Comparison of ENCODE assay signal across 21 mouse cellular contexts in the genomic region with DNA sequence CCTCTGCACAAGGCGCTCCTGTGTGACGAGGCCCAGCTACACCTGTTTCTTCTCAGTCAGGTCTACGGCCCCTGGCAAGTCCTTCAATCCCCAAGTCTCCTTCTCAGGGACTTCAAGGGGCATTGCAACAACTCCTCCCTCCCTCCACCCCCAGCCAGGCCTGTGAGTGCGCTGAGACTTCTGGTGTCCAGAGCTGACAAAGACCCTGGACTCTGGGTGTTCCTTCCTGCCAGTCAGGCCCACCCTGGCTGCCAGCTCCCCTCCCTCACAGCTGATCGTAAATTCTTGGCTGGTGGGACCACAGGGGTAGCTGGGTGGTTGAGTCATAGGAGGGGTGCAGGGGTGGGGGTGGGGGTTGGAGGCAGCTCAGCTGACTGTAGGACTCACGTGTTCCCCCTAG. TPM values are rescaled to one million over a fixed set of nuclear protein-coding genes. Genes with fewer than 3 reads are reported as not detected.
DNase-seq lines count a peak whose midpoint lies in the region; ATAC-seq lines count a peak whose summit lies in the region.
"Had no signal": no experiment of that assay in that cellular context is flagged by ENCODE, and none has a peak within 500 bp of the region (broad histone marks: within the 10 kb centered on the region; RNA-seq: fewer than 3 reads in every experiment).

No protein-coding gene starts in this region.

- H3K4me3 ChIP-seq in forebrain, embryonic 11.5 days (ENCODE audit: low read depth, low read length) = no peak overlapping the region
- no peak overlapping the region for H3K4me3 ChIP-seq in forebrain, embryonic 16.5 days (replicated peaks; ENCODE audit: low read length)
- no peak overlapping the region for H3K4me3 ChIP-seq in kidney, embryonic 15.5 days (replicated peaks)
- no peak overlapping the region for H3K4me3 ChIP-seq in midbrain, embryonic 16.5 days (ENCODE audit: low read depth, low read length)
- H3K4me3 ChIP-seq in midbrain, embryonic 15.5 days = no peak overlapping the region
- H3K4me3 ChIP-seq: forebrain, embryonic 15.5 days; hindbrain, embryonic 15.5 days; neural tube, embryonic 13.5 days had no signal

- WGBS in forebrain, embryonic 11.5 days = 60% methylated on average over 6 of the region's 6 CpGs
- 53% methylated on average over 6 of the region's 6 CpGs for WGBS in forebrain, embryonic 16.5 days
- WGBS in kidney, embryonic 15.5 days = 39% methylated on average over 6 of the region's 6 CpGs
- WGBS in midbrain, embryonic 16.5 days = 67% methylated on average over 6 of the region's 6 CpGs
- WGBS in midbrain, embryonic 15.5 days = 65% methylated on average over 6 of the region's 6 CpGs

- no peak for DNase-seq in forebrain, embryonic 11.5 days (ENCODE audit: low spot score)
- DNase-seq in kidney, adult 8-10 months = no peak
- no peak for DNase-seq in adrenal gland, adult 2 months
- DNase-seq in gastrocnemius, postnatal 14 days = no peak
- DNase-seq: adrenal gland, adult 8-10 months; cerebellum, postnatal 10 days; kidney, adult 9 months; layer of hippocampus, postnatal 36 days; left cerebral cortex, postnatal 4 days; right cerebral cortex, postnatal 14 days; thymus, postnatal 14 days had no signal

- peak overlapping the region; percentile 23; the same call in 1 of the 2 replicates for H3K9ac ChIP-seq in forebrain, embryonic 11.5 days (ENCODE audit: low read length)
- no peak overlapping the region for H3K9ac ChIP-seq in forebrain, embryonic 16.5 days (replicated peaks; ENCODE audit: low read depth, low read length)
- no peak overlapping the region for H3K9ac ChIP-seq in kidney, embryonic 15.5 days
- H3K9ac ChIP-seq in midbrain, embryonic 16.5 days (ENCODE audit: low read depth, low read length) = 0 out of 2 replicates have a peak overlapping the region, but pooled peaks have one; percentile 30
- H3K9ac ChIP-seq in midbrain, embryonic 15.5 days = no peak overlapping the region
- H3K9ac ChIP-seq: forebrain, embryonic 15.5 days; hindbrain, embryonic 15.5 days; neural tube, embryonic 13.5 days had no signal

- 0 out of 2 replicates have a peak, but pooled peaks cover 4% of the 10 kb centered on the region for H3K4me1 ChIP-seq in forebrain, embryonic 11.5 days (replicated peaks; ENCODE audit: control insufficient read depth, insufficient read depth, low read length)
- H3K4me1 ChIP-seq in forebrain, embryonic 16.5 days (replicated peaks; ENCODE audit: control insufficient read depth, insufficient read depth, low read length) = peaks cover 6% of the 10 kb centered on the region
- peaks cover 14% of the 10 kb centered on the region for H3K4me1 ChIP-seq in kidney, embryonic 15.5 days
- peaks cover 8% of the 10 kb centered on the region for H3K4me1 ChIP-seq in midbrain, embryonic 16.5 days (ENCODE audit: control insufficient read depth, insufficient read depth, low read length)
- peaks cover 12% of the 10 kb centered on the region for H3K4me1 ChIP-seq in midbrain, embryonic 15.5 days

- no peaks in the 10 kb centered on the region for H3K36me3 ChIP-seq in forebrain, embryonic 11.5 days (ENCODE audit: control insufficient read depth, insufficient read depth, low read length)
- H3K36me3 ChIP-seq in forebrain, embryonic 16.5 days (ENCODE audit: control insufficient read depth, insufficient read depth) = no peaks in the 10 kb centered on the region
- no peaks in the 10 kb centered on the region for H3K36me3 ChIP-seq in kidney, embryonic 15.5 days
- peaks cover 5% of the 10 kb centered on the region; the same call in 1 of the 2 replicates for H3K36me3 ChIP-seq in midbrain, embryonic 16.5 days (ENCODE audit: control insufficient read depth, insufficient read depth, low read length)
- no peaks in the 10 kb centered on the region for H3K36me3 ChIP-seq in midbrain, embryonic 15.5 days (replicated peaks)
- H3K36me3 ChIP-seq: hindbrain, embryonic 15.5 days had no signal

- no peaks in the 10 kb centered on the region; the same call in 1 of the 2 replicates for H3K27me3 ChIP-seq in forebrain, embryonic 11.5 days (ENCODE audit: control insufficient read depth, insufficient read depth, low read length)
- no peaks in the 10 kb centered on the region for H3K27me3 ChIP-seq in forebrain, embryonic 16.5 days (replicated peaks; ENCODE audit: control insufficient read depth, insufficient read depth, low read length)
- no peaks in the 10 kb centered on the region; the same call in none of the 2 replicates for H3K27me3 ChIP-seq in kidney, embryonic 15.5 days
- no peaks in the 10 kb centered on the region; the same call in 1 of the 2 replicates for H3K27me3 ChIP-seq in midbrain, embryonic 16.5 days (ENCODE audit: control insufficient read depth, insufficient read depth, low read depth, low read length)
- H3K27me3 ChIP-seq in midbrain, embryonic 15.5 days (replicated peaks) = no peaks in the 10 kb centered on the region
- H3K27me3 ChIP-seq: forebrain, embryonic 15.5 days; hindbrain, embryonic 15.5 days; neural tube, embryonic 13.5 days had no signal

- no peak for ATAC-seq in forebrain, embryonic 11.5 days (replicated peaks; ENCODE audit: low FRiP score)
- ATAC-seq in forebrain, embryonic 16.5 days = no peak
- 0 out of 2 replicates have a peak, but pooled peaks have one; percentile 8 for ATAC-seq in kidney, embryonic 15.5 days (replicated peaks; ENCODE audit: low FRiP score)
- no peak for ATAC-seq in midbrain, embryonic 16.5 days
- ATAC-seq in midbrain, embryonic 15.5 days (replicated peaks) = no peak
- ATAC-seq: forebrain, embryonic 15.5 days; lung, postnatal 0 days had no signal

- H3K27ac ChIP-seq in forebrain, embryonic 11.5 days (ENCODE audit: low read depth, low read length) = no peak overlapping the region
- no peak overlapping the region for H3K27ac ChIP-seq in forebrain, embryonic 16.5 days (ENCODE audit: low read length)
- no peak overlapping the region for H3K27ac ChIP-seq in kidney, embryonic 15.5 days
- no peak overlapping the region for H3K27ac ChIP-seq in midbrain, embryonic 16.5 days (ENCODE audit: low read length)
- H3K27ac ChIP-seq in midbrain, embryonic 15.5 days = no peak overlapping the region
- H3K27ac ChIP-seq: forebrain, embryonic 15.5 days; hindbrain, embryonic 15.5 days; neural tube, embryonic 13.5 days had no signal

- no peak overlapping the region for H3K4me2 ChIP-seq in forebrain, embryonic 11.5 days (ENCODE audit: low read depth, low read length, severe bottlenecking)
- H3K4me2 ChIP-seq in forebrain, embryonic 16.5 days (ENCODE audit: low read length) = no peak overlapping the region
- no peak overlapping the region for H3K4me2 ChIP-seq in kidney, embryonic 15.5 days
- no peak overlapping the region for H3K4me2 ChIP-seq in midbrain, embryonic 16.5 days (ENCODE audit: low read length)
- H3K4me2 ChIP-seq in midbrain, embryonic 15.5 days = no peak overlapping the region
- H3K4me2 ChIP-seq: forebrain, embryonic 15.5 days; hindbrain, embryonic 15.5 days; neural tube, embryonic 13.5 days had no signal

- H3K9me3 ChIP-seq in forebrain, embryonic 11.5 days (ENCODE audit: control insufficient read depth, low read length) = no peaks in the 10 kb centered on the region
- H3K9me3 ChIP-seq in forebrain, embryonic 16.5 days (ENCODE audit: control insufficient read depth, low read length) = no peaks in the 10 kb centered on the region
- no peaks in the 10 kb centered on the region for H3K9me3 ChIP-seq in kidney, embryonic 15.5 days (replicated peaks)
- no peaks in the 10 kb centered on the region for H3K9me3 ChIP-seq in midbrain, embryonic 16.5 days (replicated peaks; ENCODE audit: control insufficient read depth, low read length, poor library complexity, severe bottlenecking)
- no peaks in the 10 kb centered on the region for H3K9me3 ChIP-seq in midbrain, embryonic 15.5 days
- H3K9me3 ChIP-seq: forebrain, embryonic 15.5 days; hindbrain, embryonic 15.5 days; neural tube, embryonic 13.5 days had no signal

- intact Hi-C loops in gastrocnemius, postnatal 14 days (cut with DNase I; ENCODE audit: low total_unique reads) = no loop called here

RNA-seq across cellular contexts. Expression of a gene that starts 11.2 kb away (rescaled TPM):
- 9.0 and 13.4 TPM in 2 replicates for polyA plus RNA-seq in forebrain, embryonic 11.5 days (2014; fragmentation: Nextera tagmentation; extraction: Ambion mirVana)
- 11.2 and 13.4 TPM in 2 replicates for polyA plus RNA-seq in forebrain, embryonic 16.5 days (2015; fragmentation: Nextera tagmentation; extraction: Ambion mirVana)
- 2.6 and 2.9 TPM in 2 replicates for polyA plus RNA-seq in kidney, embryonic 15.5 days (2015; fragmentation: Nextera tagmentation; extraction: Ambion mirVana)
- polyA plus RNA-seq in midbrain, embryonic 16.5 days (2015; fragmentation: Nextera tagmentation; extraction: Ambion mirVana) = 15.4 and 16.1 TPM in 2 replicates
- polyA plus RNA-seq in midbrain, embryonic 15.5 days (2015; fragmentation: Nextera tagmentation; extraction: Ambion mirVana) = 19.0 and 20.6 TPM in 2 replicates
- total RNA-seq in adrenal gland, adult 2 months (2021) = 1 to 10 TPM; 1.6 to 5.0 TPM
- polyA plus RNA-seq in adrenal gland, adult 2 months (2012; rRNA removed) = 10.0 and 12.9 TPM in 2 replicates
- 1 to 10 TPM; 5.4 to 6.6 TPM for total RNA-seq in gastrocnemius, postnatal 14 days (2021)
- total RNA-seq: monocyte, adult 5-6 weeks had no signal

RNA-seq across cellular contexts. Expression of a gene that starts 12.3 kb away (rescaled TPM):
- polyA plus RNA-seq in forebrain, embryonic 11.5 days (2014; fragmentation: Nextera tagmentation; extraction: Ambion mirVana) = 6.3 and 7.2 TPM in 2 replicates
- 7.4 and 8.3 TPM in 2 replicates for polyA plus RNA-seq in forebrain, embryonic 16.5 days (2015; fragmentation: Nextera tagmentation; extraction: Ambion mirVana)
- 5.0 and 6.5 TPM in 2 replicates for polyA plus RNA-seq in kidney, embryonic 15.5 days (2015; fragmentation: Nextera tagmentation; extraction: Ambion mirVana)
- 6.7 and 8.1 TPM in 2 replicates for polyA plus RNA-seq in midbrain, embryonic 16.5 days (2015; fragmentation: Nextera tagmentation; extraction: Ambion mirVana)
- polyA plus RNA-seq in midbrain, embryonic 15.5 days (2015; fragmentation: Nextera tagmentation; extraction: Ambion mirVana) = 8.1 and 8.6 TPM in 2 replicates
- total RNA-seq in adrenal gland, adult 2 months (2021) = 10 to 100 TPM in 1 of 2 experiments, 1 to 10 TPM in 1; 9.0 to 10.8 TPM
- polyA plus RNA-seq in adrenal gland, adult 2 months (2012; rRNA removed) = 60.7 and 72.6 TPM in 2 replicates
- total RNA-seq in gastrocnemius, postnatal 14 days (2021) = 10 to 100 TPM in 1 of 2 experiments, 1 to 10 TPM in 1; 4.8 to 71.3 TPM

RNA-seq across cellular contexts. Expression of a gene that starts 21.9 kb away (rescaled TPM):
- polyA plus RNA-seq in forebrain, embryonic 11.5 days (2014; fragmentation: Nextera tagmentation; extraction: Ambion mirVana) = 165 and 176 TPM in 2 replicates
- 152 and 167 TPM in 2 replicates for polyA plus RNA-seq in forebrain, embryonic 16.5 days (2015; fragmentation: Nextera tagmentation; extraction: Ambion mirVana)
- polyA plus RNA-seq in kidney, embryonic 15.5 days (2015; fragmentation: Nextera tagmentation; extraction: Ambion mirVana) = 115 and 123 TPM in 2 replicates
- polyA plus RNA-seq in midbrain, embryonic 16.5 days (2015; fragmentation: Nextera tagmentation; extraction: Ambion mirVana) = 167 and 182 TPM in 2 replicates
- polyA plus RNA-seq in midbrain, embryonic 15.5 days (2015; fragmentation: Nextera tagmentation; extraction: Ambion mirVana) = 173 and 180 TPM in 2 replicates
- 10 to 100 TPM; 65.0 TPM for total RNA-seq in adrenal gland, adult 2 months (2021)
- 52.5 and 58.3 TPM in 2 replicates for polyA plus RNA-seq in adrenal gland, adult 2 months (2012; rRNA removed)
- total RNA-seq in gastrocnemius, postnatal 14 days (2021) = 10 to 100 TPM; 50.3 to 50.9 TPM

RNA-seq across cellular contexts. Expression of a gene that starts 40.7 kb away (rescaled TPM):
- polyA plus RNA-seq in forebrain, embryonic 11.5 days (2014; fragmentation: Nextera tagmentation; extraction: Ambion mirVana) = 0.43 and 0.44 TPM in 2 replicates
- polyA plus RNA-seq in forebrain, embryonic 16.5 days (2015; fragmentation: Nextera tagmentation; extraction: Ambion mirVana) = 1.6 and 1.9 TPM in 2 replicates
- 0.06 and 0.25 TPM in 2 replicates for polyA plus RNA-seq in kidney, embryonic 15.5 days (2015; fragmentation: Nextera tagmentation; extraction: Ambion mirVana)
- polyA plus RNA-seq in midbrain, embryonic 16.5 days (2015; fragmentation: Nextera tagmentation; extraction: Ambion mirVana) = 1.7 and 1.9 TPM in 2 replicates
- polyA plus RNA-seq in midbrain, embryonic 15.5 days (2015; fragmentation: Nextera tagmentation; extraction: Ambion mirVana) = 1.9 and 2.0 TPM in 2 replicates
- total RNA-seq in adrenal gland, adult 2 months (2021) = under 1 TPM in 1 of 2 experiments, not detected in 1; 0.10 TPM
- 0.12 and 0.26 TPM in 2 replicates for polyA plus RNA-seq in adrenal gland, adult 2 months (2012; rRNA removed)
- under 1 TPM in 1 of 2 experiments, not detected in 1; 0.08 TPM for total RNA-seq in gastrocnemius, postnatal 14 days (2021)
- total RNA-seq: adrenal gland, adult 8-10 months; monocyte, adult 5-6 weeks had no signal

RNA-seq across cellular contexts. Expression of a gene that starts 43.6 kb away (rescaled TPM):
- not detected in 2 replicates for polyA plus RNA-seq in forebrain, embryonic 11.5 days (2014; fragmentation: Nextera tagmentation; extraction: Ambion mirVana)
- 0.08 and 0.09 TPM in 2 replicates for polyA plus RNA-seq in forebrain, embryonic 16.5 days (2015; fragmentation: Nextera tagmentation; extraction: Ambion mirVana)
- polyA plus RNA-seq in kidney, embryonic 15.5 days (2015; fragmentation: Nextera tagmentation; extraction: Ambion mirVana) = 0.09 and 0.12 TPM in 2 replicates
- 0.08 and 0.19 TPM in 2 replicates for polyA plus RNA-seq in midbrain, embryonic 16.5 days (2015; fragmentation: Nextera tagmentation; extraction: Ambion mirVana)
- polyA plus RNA-seq in midbrain, embryonic 15.5 days (2015; fragmentation: Nextera tagmentation; extraction: Ambion mirVana) = 0.10 and 0.36 TPM in 2 replicates
- total RNA-seq in adrenal gland, adult 2 months (2021) = under 1 TPM in 1 of 2 experiments, not detected in 1; 0.10 TPM
- 0.28 and 0.41 TPM in 2 replicates for polyA plus RNA-seq in adrenal gland, adult 2 months (2012; rRNA removed)
- under 1 TPM in 1 of 2 experiments, not detected in 1; 0.09 TPM for total RNA-seq in gastrocnemius, postnatal 14 days (2021)
- polyA plus RNA-seq: heart, postnatal 0 days; hindbrain, embryonic 15.5 days; neural tube, embryonic 13.5 days had no signal

Comparison
In these comparisons a context has a peak if more than half of its experiments do, and no peak if none do; other contexts are left out.
1. H3K9ac ChIP-seq: peak in forebrain, embryonic 11.5 days (single experiment) and midbrain, embryonic 16.5 days (single experiment); none in forebrain, embryonic 16.5 days (single experiment), kidney, embryonic 15.5 days (single experiment) and midbrain, embryonic 15.5 days (single experiment).